Mouse (Mus musculus): ENCODE results near the gene Rbl1. TPM values are rescaled to one million over a fixed set of nuclear protein-coding genes. Genes with fewer than 3 reads are reported as not detected.
A peak's percentile ranks its signal among the peaks of the same experiment; 100 is the strongest.

Rbl1 gene
- total and polyA plus RNA-seq, 3 experiments: 14.9 to 27.4 (median 21.9) TPM

GRCm38 (mm10) chr2:157137959-157138731 lies 66.2 kb downstream of the Rbl1 start (continued):
- TF ChIP-seq ETS1 (conservative IDR thresholded peaks at IDR 0.05; ENCODE audit: low read depth, low read length): no peak
- TF ChIP-seq GABPA (IDR thresholded peaks at IDR 0.05; ENCODE audit: insufficient replicate concordance, low read depth, low read length): no peak
- no peak for TF ChIP-seq E2F4 (IDR thresholded peaks at IDR 0.05; ENCODE audit: insufficient replicate concordance, low read depth, low read length)
- TF ChIP-seq EP300 (IDR thresholded peaks at IDR 0.05; ENCODE audit: low read length): peak; percentile 68
- no peak for TF ChIP-seq JUND (conservative IDR thresholded peaks at IDR 0.05; ENCODE audit: low read depth, low read length)
- 0 out of 2 replicates have a peak, but pooled peaks have one; percentile 40 for TF ChIP-seq MYC (IDR thresholded peaks at IDR 0.05; ENCODE audit: low read depth, low read length)

GRCm38 (mm10) chr2:157136646-157137045 lies 67.7 kb downstream of the Rbl1 start:
- Histone ChIP-seq H3K9me3 (replicated peaks; ENCODE audit: low read length) (peaks cover 8% of the 10 kb centered on the region), H3K27me3 (replicated peaks) (no peaks in the 10 kb centered on the region), H3K9ac (ENCODE audit: insufficient read depth, low read depth) (no peak overlapping the region), H3K4me1 (ENCODE audit: control insufficient read depth in 1 of 2, insufficient read depth in 2 of 2) (peaks cover 10 to 45% of the 10 kb centered on the region in 2 experiments; a peak in 3 of 4 replicates), H3K36me3 (replicated peaks in 1 of 2; ENCODE audit: control insufficient read depth in 1 of 2, insufficient read depth in 1 of 2, low read length in 1 of 2) (no peaks in the 10 kb centered on the region), H3K27ac (ENCODE audit: insufficient read depth, low read depth) (no peak overlapping the region), H3K4me2 (ENCODE audit: insufficient read depth, low read depth, poor library complexity, severe bottlenecking) (no peak overlapping the region), H3K4me3 (replicated peaks in 1 of 3; ENCODE audit: low read depth in 2 of 3, low read length in 2 of 3, poor library complexity in 1 of 3) (no peak overlapping the region), H3K79me2 (replicated peaks; ENCODE audit: control insufficient read depth, extremely low read depth, insufficient read depth, poor library complexity, severe bottlenecking) (peaks cover 25% of the 10 kb centered on the region)
- in situ Hi-C loops (cut with MboI; ENCODE audit: low pct_ligation_motif_present, low pct_unique_long_range_greater_than_20kb, low sequenced_read_pairs) (loop anchor here (10.0 to 25.0 kb wide), 2 partner anchors 48 to 426 kb away; partner anchors contain the start of genes Blcap and Nnat), dilution Hi-C loops (cut with MboI; ENCODE audit: extremely low pct_ligation_motif_present, extremely low pct_unique_long_range_greater_than_20kb, low sequenced_read_pairs) (no loop called here)
- DNase-seq (ENCODE audit: extremely low read depth): no peak
- TF ChIP-seq BHLHE40 (IDR thresholded peaks at IDR 0.05; ENCODE audit: low read depth, low read length) (no peak), SIN3A (IDR thresholded peaks at IDR 0.05; ENCODE audit: low read length) (no peak), MAX (IDR thresholded peaks at IDR 0.05; ENCODE audit: low read length) (no peak), EP300 (IDR thresholded peaks at IDR 0.05; ENCODE audit: low read length) (no peak), ZC3H11A (IDR thresholded peaks at IDR 0.05; ENCODE audit: low read depth, low read length) (no peak), ETS1 (conservative IDR thresholded peaks at IDR 0.05; ENCODE audit: low read depth, low read length) (no peak), E2F4 (IDR thresholded peaks at IDR 0.05; ENCODE audit: insufficient replicate concordance, low read depth, low read length) (no peak), CHD2 (IDR thresholded peaks at IDR 0.05; ENCODE audit: low read length) (no peak), RAD21 (IDR thresholded peaks at IDR 0.05; ENCODE audit: low read depth, low read length) (no peak), NRF1 (IDR thresholded peaks at IDR 0.05; ENCODE audit: low read depth, low read length) (no peak), MAZ (IDR thresholded peaks at IDR 0.05; ENCODE audit: low read depth, low read length) (no peak), MXI1 (IDR thresholded peaks at IDR 0.05; ENCODE audit: low read depth, low read length) (no peak), RCOR1 (conservative IDR thresholded peaks at IDR 0.05; ENCODE audit: low read depth, low read length) (no peak)

Measured in CH12.LX (cell line).